Mouse (Mus musculus): ENCODE measurements around the gene Calcoco2. TPM values are rescaled to one million over a fixed set of nuclear protein-coding genes. Genes with fewer than 3 reads are reported as not detected.

Calcoco2 gene
- polyA plus RNA-seq, 1 experiment from 2014 or later = not detected

GRCm38 (mm10) chr11:96049939-96050338 is 61.8 kb downstream of the Calcoco2 start:
- Histone ChIP-seq H3K36me3 (peaks cover 94% of the 10 kb centered on the region), H3K9ac (no peak overlapping the region), H3K4me3 (no peak overlapping the region), H3K27me3 (no peaks in the 10 kb centered on the region), H3K9me3 (no peaks in the 10 kb centered on the region), H3K4me1 (replicated peaks) (no peaks in the 10 kb centered on the region), H3K27ac (no peak overlapping the region), H3K4me2 (no peak overlapping the region)
- ATAC-seq (ENCODE audit: low FRiP score) = no peak
- WGBS = 72% methylated on average over 4 of the region's 4 CpGs

Other genes with a start within 250 kb of the Calcoco2 start
- gene B4galnt2, start 197.1 kb downstream of the Calcoco2 start, polyA plus RNA-seq (2015; fragmentation: Nextera tagmentation; extraction: Ambion mirVana) = not detected in 2 replicates
- gene Igf2bp1, start 106.0 kb downstream of the Calcoco2 start, polyA plus RNA-seq (2015; fragmentation: Nextera tagmentation; extraction: Ambion mirVana) = 22.8 and 23.1 TPM in 2 replicates
- not detected in 2 replicates for gene Gip, start 87.4 kb downstream of the Calcoco2 start, polyA plus RNA-seq (2015; fragmentation: Nextera tagmentation; extraction: Ambion mirVana)
- gene Snf8, start 77.1 kb downstream of the Calcoco2 start, polyA plus RNA-seq (2015; fragmentation: Nextera tagmentation; extraction: Ambion mirVana) = 138 and 141 TPM in 2 replicates
- gene Ube2z, start 46.6 kb downstream of the Calcoco2 start, polyA plus RNA-seq (2015; fragmentation: Nextera tagmentation; extraction: Ambion mirVana) = 31.0 and 31.7 TPM in 2 replicates
- gene Atp5g1, start 36.3 kb downstream of the Calcoco2 start, polyA plus RNA-seq (2015; fragmentation: Nextera tagmentation; extraction: Ambion mirVana) = 530 and 549 TPM in 2 replicates
- gene Ttll6, start 21.8 kb upstream of the Calcoco2 start, polyA plus RNA-seq (2015; fragmentation: Nextera tagmentation; extraction: Ambion mirVana) = 0.22 and 0.26 TPM in 2 replicates
- gene Hoxb13, start 82.4 kb upstream of the Calcoco2 start, polyA plus RNA-seq (2015; fragmentation: Nextera tagmentation; extraction: Ambion mirVana) = not detected in 2 replicates
- 4.8 and 7.2 TPM in 2 replicates for gene Hoxb9, start 159.5 kb upstream of the Calcoco2 start, polyA plus RNA-seq (2015; fragmentation: Nextera tagmentation; extraction: Ambion mirVana)
- gene Hoxb8, start 169.9 kb upstream of the Calcoco2 start, polyA plus RNA-seq (2015; fragmentation: Nextera tagmentation; extraction: Ambion mirVana) = 19.2 and 27.2 TPM in 2 replicates
- gene Hoxb7, start 174.7 kb upstream of the Calcoco2 start, polyA plus RNA-seq (2015; fragmentation: Nextera tagmentation; extraction: Ambion mirVana) = 21.5 and 33.2 TPM in 2 replicates
- gene Hoxb6, start 180.5 kb upstream of the Calcoco2 start, polyA plus RNA-seq (2015; fragmentation: Nextera tagmentation; extraction: Ambion mirVana) = 81.9 and 132 TPM in 2 replicates
- 196 and 216 TPM in 2 replicates for gene Hoxb5, start 191.4 kb upstream of the Calcoco2 start, polyA plus RNA-seq (2015; fragmentation: Nextera tagmentation; extraction: Ambion mirVana)
- 9.5 and 11.3 TPM in 2 replicates for gene Hoxb4, start 206.3 kb upstream of the Calcoco2 start, polyA plus RNA-seq (2015; fragmentation: Nextera tagmentation; extraction: Ambion mirVana)
- 11.9 and 14.5 TPM in 2 replicates for gene Hoxb3, start 211.4 kb upstream of the Calcoco2 start, polyA plus RNA-seq (2015; fragmentation: Nextera tagmentation; extraction: Ambion mirVana)
- 38.6 and 47.2 TPM in 2 replicates for gene Hoxb2, start 238.6 kb upstream of the Calcoco2 start, polyA plus RNA-seq (2015; fragmentation: Nextera tagmentation; extraction: Ambion mirVana)